7 mouse cellular contexts compared by ENCODE assay signal in genomic region chr3:68708230-68708629, GRCm38 (mm10). TPM values are rescaled to one million over a fixed set of nuclear protein-coding genes. Genes with fewer than 3 reads are reported as not detected.
DNase-seq lines count a peak whose midpoint lies in the region; ATAC-seq and TF ChIP-seq lines count a peak whose summit lies in the region.

No protein-coding gene starts in this region.

- H3K27me3 ChIP-seq in embryonic facial prominence, embryonic 14.5 days (replicated peaks; ENCODE audit: control insufficient read depth, insufficient read depth, low read length) = no peaks in the 10 kb centered on the region

- H3K4me3 ChIP-seq in ES-E14 (ENCODE audit: insufficient read depth in 1 of 2, low read depth in 1 of 2, low read length in 2 of 2, poor library complexity in 1 of 2, severe bottlenecking in 1 of 2) = no peak overlapping the region
- no peak overlapping the region for H3K4me3 ChIP-seq in embryonic facial prominence, embryonic 14.5 days (ENCODE audit: low read depth, low read length)

- ATAC-seq in embryonic facial prominence, embryonic 14.5 days (ENCODE audit: low read depth) = peak; percentile 31; the same call in 1 of the 2 replicates

- H3K9me3 ChIP-seq in ES-E14 (ENCODE audit: control insufficient read depth, insufficient read depth, low read depth, low read length) = no peaks in the 10 kb centered on the region
- H3K9me3 ChIP-seq in embryonic facial prominence, embryonic 14.5 days (ENCODE audit: control insufficient read depth, low read length) = no peaks in the 10 kb centered on the region

- H3K27ac ChIP-seq in ES-E14 (ENCODE audit: insufficient read depth, low read depth, low read length, poor library complexity, severe bottlenecking) = no peak overlapping the region
- no peak overlapping the region for H3K27ac ChIP-seq in embryonic facial prominence, embryonic 14.5 days (replicated peaks; ENCODE audit: low read depth, low read length)

- no peaks in the 10 kb centered on the region for H3K36me3 ChIP-seq in ES-E14 (ENCODE audit: control insufficient read depth, insufficient read depth, low read length, poor library complexity, severe bottlenecking)
- no peaks in the 10 kb centered on the region for H3K36me3 ChIP-seq in embryonic facial prominence, embryonic 14.5 days (ENCODE audit: control insufficient read depth, insufficient read depth, low read length)

- in situ Hi-C loops in ES-E14 (cut with MboI; ENCODE audit: low sequenced_read_pairs in 2 of 2, unreplicated experiment in 2 of 2) = loop anchor here in 1 of 2 experiments (25.0 kb wide), 1 partner anchor 646 kb away; the partner anchor contains the start of gene Schip1

- no peak overlapping the region for H3K9ac ChIP-seq in ES-E14 (ENCODE audit: insufficient read depth, low read depth, low read length, poor library complexity, severe bottlenecking)
- H3K9ac ChIP-seq in embryonic facial prominence, embryonic 14.5 days (ENCODE audit: low read depth, low read length) = no peak overlapping the region

- intact Hi-C loops in left cerebral cortex, postnatal 4 days (cut with DNase I) = no loop called here

- H3K4me1 ChIP-seq in ES-E14 (ENCODE audit: control insufficient read depth in 2 of 2, insufficient read depth in 2 of 2, low read length in 2 of 2, poor library complexity in 1 of 2) = no peaks in the 10 kb centered on the region
- H3K4me1 ChIP-seq in embryonic facial prominence, embryonic 14.5 days (ENCODE audit: control insufficient read depth, insufficient read depth, low read length) = no peaks in the 10 kb centered on the region

- WGBS in embryonic facial prominence, embryonic 14.5 days = 38% methylated on average over 8 of the region's 8 CpGs

- peak; percentile 60 for DNase-seq in left cerebral cortex, postnatal 4 days
- DNase-seq in left cerebral cortex, adult 11 months (ENCODE audit: low spot score) = no peak
- DNase-seq in ES-E14 (ENCODE audit: low read depth, low spot score) = peak; percentile 46
- peak; percentile 67 for DNase-seq in adrenal gland, postnatal 14 days
- DNase-seq in embryonic facial prominence, embryonic 14.5 days (ENCODE audit: low spot score) = peak; percentile 78
- DNase-seq in kidney, postnatal 4 days = peak; percentile 62 to 74
- peak; percentile 46 for DNase-seq in right cerebral cortex, postnatal 14 days

- no peak overlapping the region for H3K4me2 ChIP-seq in embryonic facial prominence, embryonic 14.5 days (ENCODE audit: low read depth, low read length)

TF ChIP-seq in ES-E14, 5 proteins besides CTCF, POLR2A, EP300 and RAD21:
- no peak for TF ChIP-seq ZNF384 (IDR thresholded peaks at IDR 0.05; ENCODE audit: low read depth, low read length)
- TF ChIP-seq ZC3H11A (IDR thresholded peaks at IDR 0.05; ENCODE audit: borderline replicate concordance, low read depth, low read length) = 0 out of 2 replicates have a peak, but pooled peaks have one; percentile 46
TF ChIP-seq in ES-E14: peak in this region for 1.

RNA-seq across cellular contexts. Expression of gene Il12a, which starts 17.8 kb away (rescaled TPM):
- total RNA-seq in left cerebral cortex, postnatal 4 days (2021) = not detected
- not detected in 2 replicates for total RNA-seq in ES-E14 (2012; rRNA removed)
- 0.59 and 1.6 TPM in 2 replicates for total RNA-seq in adrenal gland, postnatal 14 days (2021)
- polyA plus RNA-seq in embryonic facial prominence, embryonic 14.5 days (2014; fragmentation: Nextera tagmentation; extraction: Ambion mirVana) = 0.51 and 0.61 TPM in 2 replicates
